Mouse (Mus musculus) bone marrow, adult 2 months (tissue): Measurements from ENCODE around the gene Brpf3.

Experiments used
- CTCF ChIP-seq: fragments of 200-500 bp; IDR thresholded peaks from 2 replicates; pipeline ENCODE4 v1.5.1; 2011; ENCODE audit warnings: low read length, control low read depth; ENCODE audit not compliant: control insufficient read depth, insufficient read depth
- POLR2A ChIP-seq: fragments of 200-500 bp; IDR thresholded peaks from 2 replicates; pipeline ENCODE4 v1.6.1; 2011; ENCODE audit warnings: low read depth, mild to moderate bottlenecking, control low read depth, low read length, borderline replicate concordance; ENCODE audit not compliant: control insufficient read depth

- TF ChIP-seq POLR2A (no peak), CTCF (no peak)
Measured at GRCm38 (mm10) chr17:28866921-28867320, 66.0 kb downstream of the Brpf3 start.
